Mouse (Mus musculus) forebrain, embryonic 11.5 days (tissue): ENCODE results near the gene Lactb. TPM values are rescaled to one million over a fixed set of nuclear protein-coding genes. Genes with fewer than 3 reads are reported as not detected.

Experiments
- ATAC-seq: fragments of 200-750 bp; cut with Nextera tagmentation; replicated peaks from 2 replicates; pipeline ENCODE4 v1.8.0; 2017; ENCODE audit warnings: moderate TSS enrichment; ENCODE audit not compliant: low FRiP score
- DNase-seq: peaks from one replicate; pipeline ENCODE4 v3.0.0-alpha.2; 2017; ENCODE audit warnings: low spot score
- H3K27ac ChIP-seq: fragments of 300-500 bp; sonication (generic); 2 replicates; pipeline ENCODE4 v1.5.1; 2014; ENCODE audit warnings: low read depth, low read length
- H3K27me3 ChIP-seq: fragments of 300-500 bp; sonication (generic); 2 replicates; pipeline ENCODE4 v1.6.1; 2014; ENCODE audit warnings: mild to moderate bottlenecking, low read length, mixed read lengths; ENCODE audit not compliant: control insufficient read depth, insufficient read depth
- H3K36me3 ChIP-seq: fragments of 300-500 bp; sonication (generic); 2 replicates; pipeline ENCODE4 v1.6.1; 2014; ENCODE audit warnings: mild to moderate bottlenecking, low read length, moderate library complexity, mixed read lengths; ENCODE audit not compliant: control insufficient read depth, insufficient read depth
- H3K4me1 ChIP-seq: fragments of 300-500 bp; sonication (generic); replicated peaks from 2 replicates; pipeline ENCODE4 v1.6.1; 2014; ENCODE audit warnings: low read length, mixed read lengths; ENCODE audit not compliant: control insufficient read depth, insufficient read depth
- H3K4me2 ChIP-seq: fragments of 300-500 bp; sonication (generic); 2 replicates; pipeline ENCODE4 v1.6.1; 2014; ENCODE audit warnings: low read depth, mild to moderate bottlenecking, low read length, moderate library complexity, mixed read lengths; ENCODE audit not compliant: severe bottlenecking
- H3K4me3 ChIP-seq: fragments of 300-500 bp; sonication (generic); 2 replicates; pipeline ENCODE4 v1.5.1; 2014; ENCODE audit warnings: low read depth, low read length
- H3K9ac ChIP-seq: fragments of 300-500 bp; sonication (generic); 2 replicates; pipeline ENCODE4 v1.6.1; 2014; ENCODE audit warnings: low read length
- H3K9me3 ChIP-seq: fragments of 300-500 bp; sonication (generic); 2 replicates; pipeline ENCODE4 v1.6.1; 2016; ENCODE audit warnings: low read length, mixed read lengths; ENCODE audit not compliant: control insufficient read depth
- WGBS: fragments of 180-500 bp; shearing (Covaris S2); extraction: QIAGEN DNeasy Blood & Tissue Kit; methylation state at CpG from one replicate; pipeline ENCODE4 v1.1.7; 2014; 5-methylcytosine and 5-hydroxymethylcytosine counted together
- polyA plus RNA-seq: library from polyadenylated mRNA; unstranded; fragments of >200 nt; fragmentation: Nextera tagmentation; extraction: Ambion mirVana; gene quantifications from 2 replicates; pipeline ENCODE4 v1.2.1, GENCODE M21; 2014

Lactb gene
- polyA plus RNA-seq, 1 experiment from 2014 or later, result 11.1 TPM

GRCm38 (mm10) chr9:66907126-66907525 lies 68.2 kb downstream of the Lactb start:
- ATAC-seq (no peak), DNase-seq (no peak)
- Histone ChIP-seq H3K9ac (no peak overlapping the region), H3K27me3 (no peaks in the 10 kb centered on the region), H3K36me3 (no peaks in the 10 kb centered on the region), H3K27ac (no peak overlapping the region), H3K4me1 (peaks cover 4% of the 10 kb centered on the region; the same call in 1 of the 2 replicates), H3K4me3 (no peak overlapping the region), H3K4me2 (no peak overlapping the region), H3K9me3 (no peaks in the 10 kb centered on the region)
- WGBS, result 88% methylated on average over 8 of the region's 8 CpGs

- H3K27me3 ChIP-seq, result no peaks in the 10 kb centered on the region
- no peak overlapping the region for H3K9ac ChIP-seq
- no peaks in the 10 kb centered on the region for H3K36me3 ChIP-seq
- H3K27ac ChIP-seq, result no peak overlapping the region
- DNase-seq (no peak), ATAC-seq (no peak)
- 81% methylated on average over 9 of the region's 9 CpGs for WGBS
- H3K4me2 ChIP-seq, result no peak overlapping the region
- no peak overlapping the region for H3K4me3 ChIP-seq
- H3K9me3 ChIP-seq, result no peaks in the 10 kb centered on the region
- H3K4me1 ChIP-seq, result no peaks in the 10 kb centered on the region
Observed at GRCm38 (mm10) chr9:66905990-66906389, 69.3 kb downstream of the Lactb start.

Other genes starting within 250 kb of the Lactb start
- gene Aph1b, start 180.0 kb downstream of the Lactb start, polyA plus RNA-seq, result 16.1 and 17.6 TPM in 2 replicates
- 0.21 and 0.25 TPM in 2 replicates for gene Gm10647, start 178.4 kb downstream of the Lactb start, polyA plus RNA-seq
- 2.2 and 3.2 TPM in 2 replicates for gene Aph1c, start 140.8 kb downstream of the Lactb start, polyA plus RNA-seq
- gene Rab8b, start 55.8 kb downstream of the Lactb start, polyA plus RNA-seq, result 44.1 and 51.7 TPM in 2 replicates
- 624 and 676 TPM in 2 replicates for gene Rps27l, start 29.4 kb downstream of the Lactb start, polyA plus RNA-seq
- 320 TPM in 2 replicates for gene Tpm1, start 73.9 kb upstream of the Lactb start, polyA plus RNA-seq